Mouse (Mus musculus): Measurements from ENCODE around the gene Prkcg.
A peak's percentile ranks its signal among the peaks of the same experiment; 100 is the strongest.

Gene Prkcg

DNA sequence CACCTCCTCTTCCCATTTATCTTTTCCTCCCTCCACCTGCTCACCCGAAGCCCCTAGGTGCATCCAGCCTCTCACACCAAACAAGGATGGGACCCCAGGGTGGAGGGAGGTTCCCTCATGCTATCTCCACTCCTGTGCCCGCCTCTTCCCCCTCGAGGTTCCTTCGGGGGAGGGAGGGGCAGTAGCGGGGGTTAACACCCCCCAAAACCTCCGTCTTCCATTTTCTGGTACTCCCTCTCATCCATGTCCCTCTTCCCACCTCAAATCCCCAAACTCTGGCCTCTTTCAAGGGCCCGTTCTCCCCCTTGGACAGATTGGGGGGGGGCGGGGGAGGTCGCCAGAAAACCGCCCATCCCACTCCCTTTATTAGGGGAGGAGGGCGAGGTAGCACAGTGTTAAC is 78.6 kb downstream of the Prkcg start:
- DNase-seq: no peak

DNA sequence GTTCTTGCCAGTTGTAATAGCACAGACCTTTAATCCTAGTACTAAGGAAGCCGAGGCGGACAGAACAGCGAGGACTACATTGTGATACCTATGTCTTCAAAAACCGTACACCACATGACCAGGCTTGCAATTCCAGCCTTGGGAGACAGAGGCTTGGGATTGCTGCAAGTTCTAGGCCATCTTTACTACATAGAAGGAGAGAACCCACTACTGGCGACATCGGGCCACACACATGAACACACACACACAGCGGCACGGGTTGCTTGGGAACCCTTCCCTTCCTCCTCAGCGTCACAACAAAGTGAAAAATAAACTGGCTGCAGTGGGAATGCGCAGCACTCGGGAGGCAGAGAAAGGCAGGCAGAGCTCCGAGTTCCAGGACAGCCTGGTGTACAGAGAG is 79.3 kb downstream of the Prkcg start:
- no peak for DNase-seq

DNA sequence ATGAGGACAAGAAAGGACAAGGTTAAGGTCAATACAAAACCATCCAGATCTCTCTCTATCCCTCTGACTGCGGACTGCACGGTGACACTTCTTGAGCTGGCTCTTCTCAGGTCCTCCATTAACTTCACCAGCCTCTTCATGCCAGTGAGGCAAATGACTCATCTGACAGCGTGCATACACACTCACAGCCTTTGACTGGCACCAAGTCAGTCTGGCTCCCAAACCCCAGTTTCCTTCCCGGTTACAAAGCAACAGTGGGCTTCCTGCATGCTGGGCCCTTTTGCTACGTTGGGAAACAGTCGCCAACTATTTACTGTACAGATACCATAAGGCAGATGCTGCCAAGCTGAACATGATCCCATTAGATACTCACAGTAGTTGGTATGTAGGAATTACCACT is 80.2 kb downstream of the Prkcg start:
- DNase-seq: no peak

DNA sequence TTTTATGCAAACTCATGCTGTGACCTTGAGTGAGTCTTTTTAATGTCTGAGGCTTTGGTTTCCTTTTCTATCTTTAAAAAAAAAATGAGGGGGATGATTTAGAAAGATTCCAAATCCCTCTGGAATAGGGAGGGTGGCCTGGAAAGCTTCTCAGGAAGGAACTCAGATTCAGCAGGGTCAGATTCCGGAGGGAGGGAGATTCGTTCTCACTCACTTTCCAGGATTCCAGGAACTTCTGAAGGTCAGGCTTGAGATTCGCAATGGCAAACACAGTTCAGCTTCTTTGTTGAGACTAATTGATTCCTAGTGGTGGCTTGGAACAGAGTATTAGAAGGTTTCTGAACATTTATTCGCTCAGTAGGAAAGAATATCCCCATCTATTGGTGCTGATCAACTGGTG is 81.4 kb downstream of the Prkcg start:
- DNase-seq: no peak

DNA sequence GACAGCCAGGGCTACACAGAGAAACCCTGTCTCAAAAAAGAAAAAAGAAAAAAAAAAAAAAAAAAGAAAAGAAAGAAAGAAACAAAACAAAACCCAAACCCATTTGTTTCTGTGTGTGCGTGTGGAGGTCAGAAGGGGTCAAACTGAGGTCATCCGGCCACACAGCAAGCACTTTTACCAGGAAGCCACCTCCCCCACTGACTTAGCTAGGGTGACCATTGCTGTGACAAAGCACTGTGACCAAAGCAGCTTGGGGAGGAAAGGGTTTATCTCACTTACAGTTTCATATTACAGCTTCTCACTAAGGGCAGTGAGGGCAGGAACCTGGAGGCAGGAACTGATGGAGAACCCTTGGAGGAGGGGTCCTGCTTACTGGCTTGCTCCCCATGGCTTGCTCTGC is 83.4 kb downstream of the Prkcg start:
- no peak for DNase-seq

DNA sequence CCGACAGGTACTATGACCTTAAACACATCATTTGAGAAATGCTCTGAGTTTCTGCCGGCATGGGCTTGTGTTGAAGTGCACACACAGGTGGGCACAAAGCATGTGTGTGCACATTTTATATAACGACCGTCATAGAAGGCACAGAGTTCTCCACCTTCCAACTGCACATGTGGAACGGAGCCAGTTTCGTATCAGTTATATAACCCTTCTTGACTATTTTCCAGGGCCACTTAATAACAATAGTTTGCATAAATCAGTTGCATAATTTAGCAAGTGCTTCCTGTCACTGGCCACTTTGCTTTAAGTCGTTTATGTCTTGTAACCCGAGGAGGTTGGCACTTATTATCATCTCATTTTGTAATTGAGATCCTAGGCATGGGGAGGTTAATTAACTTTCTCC is 84.8 kb downstream of the Prkcg start:
- no peak for DNase-seq

- peak; percentile 23 to 26 for DNase-seq
Measured at GRCm38 (mm10) chr7:3376831-3377230, 87.9 kb downstream of the Prkcg start.
